Mouse (Mus musculus) megakaryocyte, embryonic 14.5 days (primary cell): ENCODE results near the gene Rab3c. TPM values are rescaled to one million over a fixed set of nuclear protein-coding genes. Genes with fewer than 3 reads are reported as not detected.

ENCODE experiments used
- H3K27me3 ChIP-seq: replicated peaks from 2 replicates; pipeline ENCODE3; 2012; ENCODE audit warnings: inconsistent platforms
- H3K36me3 ChIP-seq: replicated peaks from 2 replicates; pipeline ENCODE3; 2012; ENCODE audit warnings: low read length, inconsistent platforms, mixed read lengths
- H3K4me1 ChIP-seq: 2 replicates; pipeline ENCODE4 v1.6.1; 2012; ENCODE audit warnings: inconsistent platforms
- H3K4me3 ChIP-seq: replicated peaks from 2 replicates; pipeline ENCODE3; 2012; ENCODE audit warnings: moderate library complexity, mild to moderate bottlenecking, inconsistent platforms
- H3K9me3 ChIP-seq: 2 replicates; pipeline ENCODE4 v1.6.1; 2012; ENCODE audit warnings: inconsistent platforms
- FLI1 ChIP-seq: IDR thresholded peaks from 2 replicates; pipeline ENCODE4 v1.6.1; 2012; ENCODE audit warnings: low read length, inconsistent platforms, mixed read lengths
- GATA1 ChIP-seq: IDR thresholded peaks from 3 replicates; pipeline ENCODE4 v1.6.1; 2012; ENCODE audit warnings: mixed read lengths, low read length, inconsistent platforms, borderline replicate concordance
- polyA plus RNA-seq: library from polyadenylated mRNA; stranded (reverse); fragments of >175 nt; gene quantifications from 2 replicates; pipeline ENCODE4 v1.2.3, GENCODE M21; 2012; ENCODE audit warnings: low replicate concordance; ENCODE audit not compliant: insufficient read depth

Rab3c gene
- polyA plus RNA-seq, 1 experiment: not detected

GRCm38 (mm10) chr13:110031886-110032285 lies 248.9 kb downstream of the Rab3c start:
- Histone ChIP-seq H3K9me3 (peaks cover 3% of the 10 kb centered on the region; the same call in 1 of the 2 replicates), H3K4me3 (no peak overlapping the region), H3K27me3 (peaks cover 45% of the 10 kb centered on the region), H3K4me1 (no peaks in the 10 kb centered on the region), H3K36me3 (no peaks in the 10 kb centered on the region)
- TF ChIP-seq FLI1: no peak
- no peak for TF ChIP-seq GATA1

- Histone ChIP-seq H3K36me3 (no peaks in the 10 kb centered on the region), H3K4me3 (no peak overlapping the region), H3K9me3 (peaks cover 3% of the 10 kb centered on the region; the same call in 1 of the 2 replicates), H3K27me3 (peaks cover 52% of the 10 kb centered on the region), H3K4me1 (no peaks in the 10 kb centered on the region)
- TF ChIP-seq GATA1 (no peak), FLI1 (no peak)
These were observed 249.7 kb downstream of the Rab3c start for GRCm38 (mm10) chr13:110031061-110031460.

- peaks cover 15% of the 10 kb centered on the region for H3K9me3 ChIP-seq
- H3K4me3 ChIP-seq: no peak overlapping the region
- TF ChIP-seq GATA1 (no peak), FLI1 (no peak)
- no peaks in the 10 kb centered on the region for H3K36me3 ChIP-seq
- peaks cover 58% of the 10 kb centered on the region for H3K27me3 ChIP-seq
- peaks cover under 1% of the 10 kb centered on the region; the same call in 1 of the 2 replicates for H3K4me1 ChIP-seq
These were observed 256.2 kb downstream of the Rab3c start for GRCm38 (mm10) chr13:110024381-110025161.

GRCm38 (mm10) chr13:110023031-110023430 lies 257.8 kb downstream of the Rab3c start:
- H3K4me3 ChIP-seq: no peak overlapping the region
- H3K27me3 ChIP-seq: peaks cover 65% of the 10 kb centered on the region
- TF ChIP-seq FLI1: no peak
- no peak for TF ChIP-seq GATA1

GRCm38 (mm10) chr13:110019774-110020173 lies 261.0 kb downstream of the Rab3c start:
- Histone ChIP-seq H3K4me3 (no peak overlapping the region), H3K27me3 (peaks cover 72% of the 10 kb centered on the region), H3K4me1 (peaks cover 12% of the 10 kb centered on the region), H3K36me3 (no peaks in the 10 kb centered on the region), H3K9me3 (peaks cover 12% of the 10 kb centered on the region)
- TF ChIP-seq FLI1: no peak
- TF ChIP-seq GATA1: no peak

More at GRCm38 (mm10) chr13:110023031-110023430, 257.8 kb downstream of the Rab3c start:
- Histone ChIP-seq H3K9me3 (peaks cover 12% of the 10 kb centered on the region), H3K4me1 (peaks cover 12% of the 10 kb centered on the region), H3K36me3 (no peaks in the 10 kb centered on the region)

GRCm38 (mm10) chr13:110018941-110019743 lies 261.7 kb downstream of the Rab3c start:
- Histone ChIP-seq H3K27me3 (peaks cover 72% of the 10 kb centered on the region), H3K4me3 (peak overlapping the region; percentile 87), H3K9me3 (peaks cover 12% of the 10 kb centered on the region), H3K36me3 (no peaks in the 10 kb centered on the region), H3K4me1 (peaks cover 12% of the 10 kb centered on the region)
- TF ChIP-seq GATA1: no peak
- TF ChIP-seq FLI1: no peak

- Histone ChIP-seq H3K9me3 (peaks cover 12% of the 10 kb centered on the region), H3K27me3 (peaks cover 73% of the 10 kb centered on the region), H3K4me1 (peaks cover 12% of the 10 kb centered on the region), H3K4me3 (peak overlapping the region; percentile 87), H3K36me3 (no peaks in the 10 kb centered on the region)
- no peak for TF ChIP-seq GATA1
- TF ChIP-seq FLI1: no peak
These were observed 262.3 kb downstream of the Rab3c start for GRCm38 (mm10) chr13:110018431-110018901.

- no peak overlapping the region for H3K4me3 ChIP-seq
- H3K9me3 ChIP-seq: no peaks in the 10 kb centered on the region
- H3K27me3 ChIP-seq: peaks cover 68% of the 10 kb centered on the region
- H3K36me3 ChIP-seq: no peaks in the 10 kb centered on the region
- TF ChIP-seq FLI1: no peak
- TF ChIP-seq GATA1: no peak
- H3K4me1 ChIP-seq: no peaks in the 10 kb centered on the region
These were observed 268.8 kb downstream of the Rab3c start for GRCm38 (mm10) chr13:110012029-110012428.

GRCm38 (mm10) chr13:110010876-110011275 lies 269.9 kb downstream of the Rab3c start:
- Histone ChIP-seq H3K36me3 (no peaks in the 10 kb centered on the region), H3K9me3 (no peaks in the 10 kb centered on the region), H3K4me1 (no peaks in the 10 kb centered on the region), H3K4me3 (no peak overlapping the region), H3K27me3 (peaks cover 68% of the 10 kb centered on the region)
- no peak for TF ChIP-seq FLI1
- no peak for TF ChIP-seq GATA1

GRCm38 (mm10) chr13:110008539-110008938 lies 272.3 kb downstream of the Rab3c start:
- H3K27me3 ChIP-seq: peaks cover 55% of the 10 kb centered on the region
- H3K4me3 ChIP-seq: no peak overlapping the region
- no peaks in the 10 kb centered on the region for H3K4me1 ChIP-seq
- H3K9me3 ChIP-seq: no peaks in the 10 kb centered on the region
- no peak for TF ChIP-seq FLI1
- H3K36me3 ChIP-seq: no peaks in the 10 kb centered on the region
